Mouse (Mus musculus): ENCODE data around the gene Rnf150. TPM values are rescaled to one million over a fixed set of nuclear protein-coding genes. Genes with fewer than 3 reads are reported as not detected.

Gene Rnf150
- polyA plus RNA-seq, 1 experiment = 1.5 TPM

- Histone ChIP-seq H3K4me1 (replicated peaks; ENCODE audit: control insufficient read depth, insufficient read depth, low read length) (peaks cover 6% of the 10 kb centered on the region), H3K27me3 (ENCODE audit: control insufficient read depth, insufficient read depth, low read length) (no peaks in the 10 kb centered on the region; the same call in 1 of the 2 replicates), H3K36me3 (ENCODE audit: control insufficient read depth, insufficient read depth, low read length) (no peaks in the 10 kb centered on the region), H3K4me3 (ENCODE audit: control insufficient read depth, insufficient read depth, low read length) (peak overlapping the region; percentile 29), H3K27ac (ENCODE audit: control insufficient read depth, insufficient read depth, low read length) (no peak overlapping the region)
- 3% methylated on average over 10 of the region's 10 CpGs for WGBS
- TF ChIP-seq CTCF (IDR thresholded peaks at IDR 0.05; ENCODE audit: borderline replicate concordance, control insufficient read depth, extremely low read depth, insufficient read depth, low read length, poor library complexity) (no peak), POLR2A (IDR thresholded peaks at IDR 0.05; ENCODE audit: control insufficient read depth, extremely low read depth, insufficient read depth, low read length, poor library complexity) (no peak)
- no peak for DNase-seq
These were observed 1.3 kb downstream of the Rnf150 start for GRCm38 (mm10) chr8:82864521-82864818.

- TF ChIP-seq CTCF (IDR thresholded peaks at IDR 0.05; ENCODE audit: borderline replicate concordance, control insufficient read depth, extremely low read depth, insufficient read depth, low read length, poor library complexity) = no peak
- TF ChIP-seq POLR2A (IDR thresholded peaks at IDR 0.05; ENCODE audit: control insufficient read depth, extremely low read depth, insufficient read depth, low read length, poor library complexity) = no peak
- H3K27ac ChIP-seq (ENCODE audit: control insufficient read depth, insufficient read depth, low read length) = no peak overlapping the region
These were observed 2.1 kb downstream of the Rnf150 start for GRCm38 (mm10) chr8:82865239-82865638.

GRCm38 (mm10) chr8:82866251-82866650 is 3.1 kb downstream of the Rnf150 start:
- H3K27me3 ChIP-seq (ENCODE audit: control insufficient read depth, insufficient read depth, low read length) = no peaks in the 10 kb centered on the region; the same call in 1 of the 2 replicates
- TF ChIP-seq POLR2A (IDR thresholded peaks at IDR 0.05; ENCODE audit: control insufficient read depth, extremely low read depth, insufficient read depth, low read length, poor library complexity) (no peak), CTCF (IDR thresholded peaks at IDR 0.05; ENCODE audit: borderline replicate concordance, control insufficient read depth, extremely low read depth, insufficient read depth, low read length, poor library complexity) (no peak)
- H3K36me3 ChIP-seq (ENCODE audit: control insufficient read depth, insufficient read depth, low read length) = no peaks in the 10 kb centered on the region
- no peak overlapping the region for H3K4me3 ChIP-seq (ENCODE audit: control insufficient read depth, insufficient read depth, low read length)
- no peak overlapping the region for H3K27ac ChIP-seq (ENCODE audit: control insufficient read depth, insufficient read depth, low read length)
- WGBS = 77% methylated on average over 1 of the region's 1 CpGs
- no peak for DNase-seq
- peaks cover 6% of the 10 kb centered on the region for H3K4me1 ChIP-seq (replicated peaks; ENCODE audit: control insufficient read depth, insufficient read depth, low read length)

More at GRCm38 (mm10) chr8:82865239-82865638, 2.1 kb downstream of the Rnf150 start:
- Histone ChIP-seq H3K4me3 (ENCODE audit: control insufficient read depth, insufficient read depth, low read length) (no peak overlapping the region), H3K36me3 (ENCODE audit: control insufficient read depth, insufficient read depth, low read length) (no peaks in the 10 kb centered on the region), H3K27me3 (ENCODE audit: control insufficient read depth, insufficient read depth, low read length) (no peaks in the 10 kb centered on the region; the same call in 1 of the 2 replicates), H3K4me1 (replicated peaks; ENCODE audit: control insufficient read depth, insufficient read depth, low read length) (peaks cover 6% of the 10 kb centered on the region)
- 65% methylated on average over 5 of the region's 5 CpGs for WGBS
- no peak for DNase-seq

- DNase-seq = no peak
- 90% methylated on average over 4 of the region's 4 CpGs for WGBS
- no peak overlapping the region for H3K4me3 ChIP-seq (ENCODE audit: control insufficient read depth, insufficient read depth, low read length)
- H3K4me1 ChIP-seq (replicated peaks; ENCODE audit: control insufficient read depth, insufficient read depth, low read length) = no peaks in the 10 kb centered on the region; the same call in 1 of the 2 replicates
- TF ChIP-seq POLR2A (IDR thresholded peaks at IDR 0.05; ENCODE audit: control insufficient read depth, extremely low read depth, insufficient read depth, low read length, poor library complexity) (no peak), CTCF (IDR thresholded peaks at IDR 0.05; ENCODE audit: borderline replicate concordance, control insufficient read depth, extremely low read depth, insufficient read depth, low read length, poor library complexity) (no peak)
- no peaks in the 10 kb centered on the region for H3K36me3 ChIP-seq (ENCODE audit: control insufficient read depth, insufficient read depth, low read length)
- no peak overlapping the region for H3K27ac ChIP-seq (ENCODE audit: control insufficient read depth, insufficient read depth, low read length)
- H3K27me3 ChIP-seq (ENCODE audit: control insufficient read depth, insufficient read depth, low read length) = no peaks in the 10 kb centered on the region
These were observed 7.8 kb downstream of the Rnf150 start for GRCm38 (mm10) chr8:82870840-82871490.

GRCm38 (mm10) chr8:82871986-82872385 is 8.8 kb downstream of the Rnf150 start:
- no peak overlapping the region for H3K27ac ChIP-seq (ENCODE audit: control insufficient read depth, insufficient read depth, low read length)
- TF ChIP-seq POLR2A (IDR thresholded peaks at IDR 0.05; ENCODE audit: control insufficient read depth, extremely low read depth, insufficient read depth, low read length, poor library complexity) (no peak), CTCF (IDR thresholded peaks at IDR 0.05; ENCODE audit: borderline replicate concordance, control insufficient read depth, extremely low read depth, insufficient read depth, low read length, poor library complexity) (no peak)
- H3K36me3 ChIP-seq (ENCODE audit: control insufficient read depth, insufficient read depth, low read length) = no peaks in the 10 kb centered on the region
- H3K4me3 ChIP-seq (ENCODE audit: control insufficient read depth, insufficient read depth, low read length) = no peak overlapping the region
- H3K27me3 ChIP-seq (ENCODE audit: control insufficient read depth, insufficient read depth, low read length) = no peaks in the 10 kb centered on the region
- H3K4me1 ChIP-seq (replicated peaks; ENCODE audit: control insufficient read depth, insufficient read depth, low read length) = no peaks in the 10 kb centered on the region; the same call in 1 of the 2 replicates
- WGBS = 85% methylated on average over 4 of the region's 4 CpGs
- no peak for DNase-seq

- H3K36me3 ChIP-seq (ENCODE audit: control insufficient read depth, insufficient read depth, low read length) = no peaks in the 10 kb centered on the region
- TF ChIP-seq POLR2A (IDR thresholded peaks at IDR 0.05; ENCODE audit: control insufficient read depth, extremely low read depth, insufficient read depth, low read length, poor library complexity) = no peak
- no peak for TF ChIP-seq CTCF (IDR thresholded peaks at IDR 0.05; ENCODE audit: borderline replicate concordance, control insufficient read depth, extremely low read depth, insufficient read depth, low read length, poor library complexity)
- H3K27me3 ChIP-seq (ENCODE audit: control insufficient read depth, insufficient read depth, low read length) = no peaks in the 10 kb centered on the region
- no peak overlapping the region for H3K27ac ChIP-seq (ENCODE audit: control insufficient read depth, insufficient read depth, low read length)
- WGBS = 5% methylated on average over 2 of the region's 2 CpGs
- H3K4me1 ChIP-seq (replicated peaks; ENCODE audit: control insufficient read depth, insufficient read depth, low read length) = no peaks in the 10 kb centered on the region; the same call in 1 of the 2 replicates
- H3K4me3 ChIP-seq (ENCODE audit: control insufficient read depth, insufficient read depth, low read length) = no peak overlapping the region
- no peak for DNase-seq
These were observed 10.9 kb downstream of the Rnf150 start for GRCm38 (mm10) chr8:82874102-82874501.
